Mouse (Mus musculus): ENCODE results near the gene Snx1. TPM values are rescaled to one million over a fixed set of nuclear protein-coding genes. Genes with fewer than 3 reads are reported as not detected.

The Snx1 gene
- polyA plus RNA-seq, 1 experiment, result 57.3 TPM

DNA sequence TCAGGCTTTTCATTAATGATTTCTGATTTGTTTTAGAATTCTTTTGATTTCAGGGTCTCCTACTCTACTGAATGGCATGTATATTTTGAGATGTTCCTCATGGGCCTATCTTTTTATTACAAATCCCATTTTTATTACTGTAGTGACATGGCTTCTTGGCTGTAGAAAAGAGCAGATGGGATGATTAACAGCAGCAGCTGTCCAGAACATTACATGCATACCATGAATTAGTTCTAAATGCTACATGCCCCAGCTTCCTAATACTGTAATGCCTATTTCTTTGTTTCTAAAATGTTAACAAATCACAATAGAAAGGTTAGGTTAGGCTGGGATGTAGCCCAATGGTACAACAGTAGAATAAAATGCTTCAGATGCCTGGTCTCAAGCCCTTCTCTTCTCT is 5.0 kb downstream of the Snx1 start:
- no peak for TF ChIP-seq CTCF (IDR thresholded peaks at IDR 0.05; ENCODE audit: insufficient read depth, low read length)
- TF ChIP-seq POLR2A (IDR thresholded peaks at IDR 0.05; ENCODE audit: borderline replicate concordance, extremely low read depth, low read depth, low read length), result no peak
- H3K4me3 ChIP-seq (replicated peaks; ENCODE audit: extremely low read depth, low read depth, low read length), result no peak overlapping the region
- no peak for DNase-seq

DNA sequence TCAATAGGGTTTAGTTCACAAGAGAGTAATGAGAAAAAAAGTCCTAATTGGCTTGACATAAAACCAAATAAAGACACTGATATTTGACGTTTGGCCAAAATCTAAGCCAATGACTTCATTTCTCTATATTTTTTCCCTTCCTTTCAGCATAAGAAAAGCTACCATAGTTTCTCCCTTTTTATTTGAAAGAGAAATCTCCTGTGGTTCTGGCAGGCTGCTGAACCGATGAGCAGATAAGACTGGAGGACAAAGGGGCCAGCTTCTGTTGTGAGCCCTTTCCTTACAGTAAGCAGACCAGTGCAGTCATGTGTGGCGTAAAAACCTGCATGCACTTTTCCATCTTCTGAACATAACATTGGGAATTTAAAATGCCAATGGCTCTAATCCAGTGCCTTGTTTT is 5.4 kb downstream of the Snx1 start:
- 74% methylated on average over 3 of the region's 3 CpGs for WGBS
- TF ChIP-seq POLR2A (IDR thresholded peaks at IDR 0.05; ENCODE audit: borderline replicate concordance, extremely low read depth, low read depth, low read length) (no peak), CTCF (IDR thresholded peaks at IDR 0.05; ENCODE audit: insufficient read depth, low read length) (no peak)
- DNase-seq, result no peak

More for the DNA sequence above, 5.0 kb downstream of the Snx1 start:
- H3K4me1 ChIP-seq (ENCODE audit: control insufficient read depth, insufficient read depth, low read length), result peaks cover 6% of the 10 kb centered on the region

GRCm38 (mm10) chr9:66120106-66120505 is 6.3 kb downstream of the Snx1 start:
- WGBS, result 92% methylated on average over 4 of the region's 4 CpGs
- DNase-seq, result no peak
- Histone ChIP-seq H3K4me3 (replicated peaks; ENCODE audit: extremely low read depth, low read depth, low read length) (no peak overlapping the region), H3K4me1 (ENCODE audit: control insufficient read depth, insufficient read depth, low read length) (peaks cover 3% of the 10 kb centered on the region)
- no peak for TF ChIP-seq CTCF (IDR thresholded peaks at IDR 0.05; ENCODE audit: insufficient read depth, low read length)
- TF ChIP-seq POLR2A (IDR thresholded peaks at IDR 0.05; ENCODE audit: borderline replicate concordance, extremely low read depth, low read depth, low read length), result no peak

More for the DNA sequence above, 5.4 kb downstream of the Snx1 start:
- Histone ChIP-seq H3K4me3 (replicated peaks; ENCODE audit: extremely low read depth, low read depth, low read length) (no peak overlapping the region), H3K4me1 (ENCODE audit: control insufficient read depth, insufficient read depth, low read length) (peaks cover 6% of the 10 kb centered on the region)

- Histone ChIP-seq H3K4me3 (replicated peaks; ENCODE audit: extremely low read depth, low read depth, low read length) (no peak overlapping the region), H3K4me1 (ENCODE audit: control insufficient read depth, insufficient read depth, low read length) (peaks cover 6% of the 10 kb centered on the region)
- TF ChIP-seq CTCF (IDR thresholded peaks at IDR 0.05; ENCODE audit: insufficient read depth, low read length) (no peak), POLR2A (IDR thresholded peaks at IDR 0.05; ENCODE audit: borderline replicate concordance, extremely low read depth, low read depth, low read length) (no peak)
- no peak for DNase-seq
- 68% methylated on average over 2 of the region's 2 CpGs for WGBS
Measured at GRCm38 (mm10) chr9:66119498-66119897, 6.9 kb downstream of the Snx1 start.

DNA sequence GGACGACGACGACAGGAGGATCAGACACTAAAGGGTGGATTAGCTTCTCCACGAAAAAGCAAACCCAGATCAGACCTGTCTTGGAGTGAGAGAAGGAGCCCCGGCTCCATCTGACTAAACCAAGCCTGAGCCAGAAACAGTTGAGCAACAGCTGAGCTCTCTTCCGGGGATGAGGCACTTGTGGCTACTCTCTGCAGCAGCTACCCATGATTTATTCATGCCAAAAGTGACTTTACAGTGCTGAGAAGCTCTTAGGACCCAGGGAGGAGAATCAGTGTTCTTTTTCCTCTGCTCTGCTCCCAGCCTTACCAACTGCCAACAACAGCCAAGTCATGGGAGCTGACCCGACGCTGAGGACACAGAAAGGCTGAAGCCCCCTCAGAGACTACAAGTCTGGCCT is 9.5 kb downstream of the Snx1 start:
- TF ChIP-seq POLR2A (IDR thresholded peaks at IDR 0.05; ENCODE audit: borderline replicate concordance, extremely low read depth, low read depth, low read length) (no peak), CTCF (IDR thresholded peaks at IDR 0.05; ENCODE audit: insufficient read depth, low read length) (no peak)
- no peak overlapping the region for H3K4me3 ChIP-seq (replicated peaks; ENCODE audit: extremely low read depth, low read depth, low read length)
- H3K4me1 ChIP-seq (ENCODE audit: control insufficient read depth, insufficient read depth, low read length), result peaks cover 2% of the 10 kb centered on the region
- DNase-seq, result no peak
- WGBS, result 54% methylated on average over 8 of the region's 8 CpGs

DNA sequence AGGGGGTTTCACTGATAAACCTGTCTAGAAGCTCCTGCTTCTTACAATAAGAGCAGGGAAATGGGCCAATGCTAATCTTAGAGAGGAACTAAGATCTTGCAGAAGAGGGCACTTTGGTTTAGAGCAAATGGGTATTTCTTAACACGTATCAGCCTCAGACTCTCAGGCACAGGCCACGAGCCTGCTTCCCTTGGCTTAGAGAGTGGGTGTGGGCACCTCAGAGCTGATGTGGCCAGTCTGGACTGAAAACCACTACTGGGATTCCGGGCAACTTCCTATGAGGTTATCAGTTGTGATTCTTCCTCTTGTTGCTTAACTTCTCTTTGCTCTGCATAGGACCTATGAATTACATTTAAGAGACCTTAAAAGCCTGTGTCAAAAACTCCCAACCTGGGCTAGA is 12.0 kb downstream of the Snx1 start:
- TF ChIP-seq POLR2A (IDR thresholded peaks at IDR 0.05; ENCODE audit: borderline replicate concordance, extremely low read depth, low read depth, low read length) (no peak), CTCF (IDR thresholded peaks at IDR 0.05; ENCODE audit: insufficient read depth, low read length) (no peak)
- whole genome bisulfite sequencing, result 77% methylated on average over 3 of the region's 3 CpGs
- no peak for DNase-seq
- H3K4me1 ChIP-seq (ENCODE audit: control insufficient read depth, insufficient read depth, low read length), result peaks cover 4% of the 10 kb centered on the region; the same call in 1 of the 2 replicates
- no peak overlapping the region for H3K4me3 ChIP-seq (replicated peaks; ENCODE audit: extremely low read depth, low read depth, low read length)

DNA sequence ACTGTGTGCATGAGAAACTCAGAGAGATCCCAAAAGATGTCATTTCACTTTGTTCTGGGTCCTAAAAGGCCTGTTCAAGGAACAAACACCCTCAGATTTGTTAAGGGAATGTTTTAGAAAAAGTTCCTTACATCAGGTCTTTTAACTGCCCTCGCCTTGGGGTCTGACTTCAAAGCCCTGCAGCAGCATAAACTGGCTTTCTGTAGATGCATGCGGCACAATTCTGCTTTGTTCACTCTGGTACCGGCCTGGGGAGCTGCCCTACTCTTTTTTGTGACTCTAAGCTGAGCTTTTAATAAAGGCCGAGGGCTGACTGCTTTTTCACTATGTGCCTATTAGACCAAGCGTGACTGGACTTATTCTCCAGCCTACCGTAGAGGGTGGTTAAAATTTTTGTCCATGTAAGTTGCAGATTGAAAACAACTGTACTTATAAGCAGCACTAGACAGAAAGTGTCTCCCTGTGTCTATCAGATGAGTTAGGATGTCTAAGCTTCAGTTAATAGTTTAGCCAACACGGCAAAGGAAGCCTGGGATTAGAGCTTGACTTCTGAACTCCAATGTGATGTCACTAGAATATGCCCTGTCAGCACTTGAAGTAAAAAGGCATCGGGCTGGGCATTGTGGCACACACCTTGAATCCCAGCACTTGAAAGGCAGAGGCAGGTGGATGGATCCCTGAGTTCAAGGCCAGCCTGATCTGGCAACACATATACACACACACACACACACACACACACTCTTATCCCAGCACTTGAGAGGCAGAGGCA is 15.6 kb downstream of the Snx1 start:
- TF ChIP-seq CTCF (IDR thresholded peaks at IDR 0.05; ENCODE audit: insufficient read depth, low read length) (no peak), POLR2A (IDR thresholded peaks at IDR 0.05; ENCODE audit: borderline replicate concordance, extremely low read depth, low read depth, low read length) (no peak)
- 88% methylated on average over 8 of the region's 8 CpGs for WGBS
- Histone ChIP-seq H3K4me1 (ENCODE audit: control insufficient read depth, insufficient read depth, low read length) (peaks cover 4% of the 10 kb centered on the region; the same call in 1 of the 2 replicates), H3K4me3 (replicated peaks; ENCODE audit: extremely low read depth, low read depth, low read length) (no peak overlapping the region)
- no peak for DNase-seq

- WGBS, result 58% methylated on average over 8 of the region's 8 CpGs
- no peak overlapping the region for H3K4me3 ChIP-seq (replicated peaks; ENCODE audit: extremely low read depth, low read depth, low read length)
- TF ChIP-seq CTCF (IDR thresholded peaks at IDR 0.05; ENCODE audit: insufficient read depth, low read length) (no peak), POLR2A (IDR thresholded peaks at IDR 0.05; ENCODE audit: borderline replicate concordance, extremely low read depth, low read depth, low read length) (no peak)
- DNase-seq, result no peak
- peaks cover 4% of the 10 kb centered on the region; the same call in 1 of the 2 replicates for H3K4me1 ChIP-seq (ENCODE audit: control insufficient read depth, insufficient read depth, low read length)
Measured at GRCm38 (mm10) chr9:66110126-66110525, 16.3 kb downstream of the Snx1 start.

GRCm38 (mm10) chr9:66109574-66109973 is 16.8 kb downstream of the Snx1 start:
- 97% methylated on average over 1 of the region's 1 CpGs for WGBS
- TF ChIP-seq POLR2A (IDR thresholded peaks at IDR 0.05; ENCODE audit: borderline replicate concordance, extremely low read depth, low read depth, low read length), result no peak
- TF ChIP-seq CTCF (IDR thresholded peaks at IDR 0.05; ENCODE audit: insufficient read depth, low read length), result no peak
- peaks cover 2% of the 10 kb centered on the region; the same call in 1 of the 2 replicates for H3K4me1 ChIP-seq (ENCODE audit: control insufficient read depth, insufficient read depth, low read length)
- no peak overlapping the region for H3K4me3 ChIP-seq (replicated peaks; ENCODE audit: extremely low read depth, low read depth, low read length)
- no peak for DNase-seq

GRCm38 (mm10) chr9:66105168-66105567 is 21.2 kb downstream of the Snx1 start:
- DNase-seq, result no peak
- TF ChIP-seq CTCF (IDR thresholded peaks at IDR 0.05; ENCODE audit: insufficient read depth, low read length) (no peak), POLR2A (IDR thresholded peaks at IDR 0.05; ENCODE audit: borderline replicate concordance, extremely low read depth, low read depth, low read length) (no peak)
- WGBS, result 69% methylated on average over 8 of the region's 8 CpGs
- Histone ChIP-seq H3K4me1 (ENCODE audit: control insufficient read depth, insufficient read depth, low read length) (no peaks in the 10 kb centered on the region), H3K4me3 (replicated peaks; ENCODE audit: extremely low read depth, low read depth, low read length) (no peak overlapping the region)

Data from lung, adult 2 months (tissue).